Mouse (Mus musculus): Measurements from ENCODE around the gene Il7r. TPM values are rescaled to one million over a fixed set of nuclear protein-coding genes. Genes with fewer than 3 reads are reported as not detected.

Gene Il7r
- total RNA-seq, 1 experiment, result not detected

DNA sequence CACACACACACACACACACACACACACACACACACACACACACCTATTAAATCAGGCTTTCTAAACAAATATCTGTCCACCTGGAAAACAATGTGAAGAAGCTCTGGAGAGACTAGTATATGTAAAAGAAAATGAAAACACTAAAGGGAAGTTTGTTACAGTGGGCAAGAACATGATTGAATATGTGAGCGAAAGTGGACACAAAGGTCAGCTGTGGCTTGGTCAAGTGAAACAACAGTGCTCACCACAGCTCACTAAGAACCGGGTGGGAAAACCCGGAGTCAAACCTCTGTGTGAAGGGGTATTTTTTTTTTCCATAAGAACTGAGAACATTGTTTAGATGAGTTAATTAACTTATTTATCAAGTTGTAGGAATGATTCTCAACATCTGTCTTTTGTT, 6.9 kb downstream of the Il7r start:
- no peak overlapping the region for H3K9ac ChIP-seq (ENCODE audit: insufficient read depth, low read depth, low read length, poor library complexity, severe bottlenecking)
- H3K36me3 ChIP-seq (ENCODE audit: control insufficient read depth, insufficient read depth, low read length, poor library complexity, severe bottlenecking), result no peaks in the 10 kb centered on the region
- no peak for DNase-seq (ENCODE audit: low read depth, low spot score)
- no peak overlapping the region for H3K27ac ChIP-seq (ENCODE audit: insufficient read depth, low read depth, low read length, poor library complexity, severe bottlenecking)
- no peaks in the 10 kb centered on the region for H3K4me1 ChIP-seq (ENCODE audit: control insufficient read depth in 2 of 2, insufficient read depth in 2 of 2, low read length in 2 of 2, poor library complexity in 1 of 2)
- TF ChIP-seq ZC3H11A (IDR thresholded peaks at IDR 0.05; ENCODE audit: borderline replicate concordance, low read depth, low read length) (no peak), MAFK (IDR thresholded peaks at IDR 0.05; ENCODE audit: insufficient read depth, low read depth, low read length) (no peak), ZNF384 (IDR thresholded peaks at IDR 0.05; ENCODE audit: low read depth, low read length) (no peak), HCFC1 (IDR thresholded peaks at IDR 0.05; ENCODE audit: borderline replicate concordance, insufficient read depth, low read length) (no peak), CHD2 (IDR thresholded peaks at IDR 0.05; ENCODE audit: low read depth, low read length) (no peak)
- no peaks in the 10 kb centered on the region for H3K9me3 ChIP-seq (ENCODE audit: control insufficient read depth, insufficient read depth, low read depth, low read length)
- no peak overlapping the region for H3K4me3 ChIP-seq (ENCODE audit: insufficient read depth in 1 of 2, low read depth in 1 of 2, low read length in 2 of 2, poor library complexity in 1 of 2, severe bottlenecking in 1 of 2)
- in situ Hi-C loops (cut with MboI; ENCODE audit: low sequenced_read_pairs in 2 of 2, unreplicated experiment in 2 of 2), result no loop called here

DNA sequence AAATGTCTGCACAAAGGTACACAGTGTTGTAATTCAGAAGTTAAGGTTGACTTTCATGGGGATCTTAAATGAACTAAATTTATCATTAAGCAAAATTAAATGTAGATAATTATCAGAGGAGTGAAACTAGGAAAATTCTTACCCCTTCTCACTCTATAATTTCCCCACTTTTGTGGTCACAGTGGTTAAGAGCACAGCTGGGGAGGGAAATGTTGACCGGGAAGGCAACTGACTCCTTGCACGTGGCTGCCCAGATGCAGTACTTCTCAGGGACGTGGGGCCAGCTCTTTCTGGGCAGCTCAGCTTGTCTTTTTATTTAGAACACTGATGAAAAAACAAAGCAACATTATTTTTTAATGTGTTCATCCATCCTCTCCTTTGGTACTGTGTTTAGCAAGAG, 37.9 kb downstream of the Il7r start:
- Histone ChIP-seq H3K4me3 (ENCODE audit: insufficient read depth in 1 of 2, low read depth in 1 of 2, low read length in 2 of 2, poor library complexity in 1 of 2, severe bottlenecking in 1 of 2) (no peak overlapping the region), H3K27ac (ENCODE audit: insufficient read depth, low read depth, low read length, poor library complexity, severe bottlenecking) (no peak overlapping the region), H3K9ac (ENCODE audit: insufficient read depth, low read depth, low read length, poor library complexity, severe bottlenecking) (no peak overlapping the region), H3K4me1 (ENCODE audit: control insufficient read depth in 2 of 2, insufficient read depth in 2 of 2, low read length in 2 of 2, poor library complexity in 1 of 2) (no peaks in the 10 kb centered on the region), H3K36me3 (ENCODE audit: control insufficient read depth, insufficient read depth, low read length, poor library complexity, severe bottlenecking) (no peaks in the 10 kb centered on the region), H3K9me3 (ENCODE audit: control insufficient read depth, insufficient read depth, low read depth, low read length) (no peaks in the 10 kb centered on the region)
- TF ChIP-seq MAFK (IDR thresholded peaks at IDR 0.05; ENCODE audit: insufficient read depth, low read depth, low read length) (no peak), HCFC1 (IDR thresholded peaks at IDR 0.05; ENCODE audit: borderline replicate concordance, insufficient read depth, low read length) (no peak), ZNF384 (IDR thresholded peaks at IDR 0.05; ENCODE audit: low read depth, low read length) (no peak), CHD2 (IDR thresholded peaks at IDR 0.05; ENCODE audit: low read depth, low read length) (no peak), ZC3H11A (IDR thresholded peaks at IDR 0.05; ENCODE audit: borderline replicate concordance, low read depth, low read length) (no peak)
- in situ Hi-C loops (cut with MboI; ENCODE audit: low sequenced_read_pairs in 2 of 2, unreplicated experiment in 2 of 2), result no loop called here
- DNase-seq (ENCODE audit: low read depth, low spot score), result no peak

DNA sequence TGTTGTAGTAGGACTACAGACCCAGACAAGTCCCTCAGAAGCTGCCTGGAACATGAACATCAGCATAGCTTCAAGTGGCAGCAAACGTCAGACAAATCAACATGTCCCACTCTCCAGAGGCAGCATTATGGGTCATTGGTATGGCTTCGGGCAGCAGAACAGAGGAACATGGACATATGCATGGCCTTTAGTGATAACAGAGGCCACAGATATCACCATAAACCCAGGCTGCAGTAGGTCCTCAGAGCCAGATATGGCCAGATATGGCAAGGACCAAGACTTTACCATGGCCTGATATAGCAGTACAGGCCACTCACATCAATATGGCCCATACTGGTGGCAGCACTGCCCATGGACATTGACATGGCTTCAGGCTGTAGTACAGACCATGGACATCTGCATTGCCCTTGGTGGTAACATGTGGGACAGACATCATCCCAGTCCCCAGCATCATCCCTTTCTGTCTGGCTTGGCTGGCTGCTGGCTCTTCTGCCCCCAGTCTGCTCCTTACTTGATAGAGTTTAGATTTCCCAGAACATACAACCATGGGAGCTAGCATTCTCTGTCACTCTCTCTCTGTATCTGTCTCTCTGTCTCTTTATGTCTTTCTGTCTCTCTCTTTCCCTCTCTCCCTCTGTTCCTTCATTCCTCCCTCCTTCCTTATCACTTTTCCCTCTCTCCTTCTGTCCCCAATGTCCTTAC, 40.4 kb downstream of the Il7r start:
- DNase-seq (ENCODE audit: low read depth, low spot score), result no peak
- Histone ChIP-seq H3K4me1 (ENCODE audit: control insufficient read depth in 2 of 2, insufficient read depth in 2 of 2, low read length in 2 of 2, poor library complexity in 1 of 2) (no peaks in the 10 kb centered on the region), H3K9ac (ENCODE audit: insufficient read depth, low read depth, low read length, poor library complexity, severe bottlenecking) (no peak overlapping the region), H3K36me3 (ENCODE audit: control insufficient read depth, insufficient read depth, low read length, poor library complexity, severe bottlenecking) (no peaks in the 10 kb centered on the region), H3K9me3 (ENCODE audit: control insufficient read depth, insufficient read depth, low read depth, low read length) (no peaks in the 10 kb centered on the region), H3K27ac (ENCODE audit: insufficient read depth, low read depth, low read length, poor library complexity, severe bottlenecking) (no peak overlapping the region), H3K4me3 (ENCODE audit: insufficient read depth in 1 of 2, low read depth in 1 of 2, low read length in 2 of 2, poor library complexity in 1 of 2, severe bottlenecking in 1 of 2) (no peak overlapping the region)
- in situ Hi-C loops (cut with MboI; ENCODE audit: low sequenced_read_pairs in 2 of 2, unreplicated experiment in 2 of 2), result no loop called here
- TF ChIP-seq MAFK (IDR thresholded peaks at IDR 0.05; ENCODE audit: insufficient read depth, low read depth, low read length) (no peak), ZC3H11A (IDR thresholded peaks at IDR 0.05; ENCODE audit: borderline replicate concordance, low read depth, low read length) (no peak), HCFC1 (IDR thresholded peaks at IDR 0.05; ENCODE audit: borderline replicate concordance, insufficient read depth, low read length) (no peak), CHD2 (IDR thresholded peaks at IDR 0.05; ENCODE audit: low read depth, low read length) (no peak), ZNF384 (IDR thresholded peaks at IDR 0.05; ENCODE audit: low read depth, low read length) (no peak)

DNA sequence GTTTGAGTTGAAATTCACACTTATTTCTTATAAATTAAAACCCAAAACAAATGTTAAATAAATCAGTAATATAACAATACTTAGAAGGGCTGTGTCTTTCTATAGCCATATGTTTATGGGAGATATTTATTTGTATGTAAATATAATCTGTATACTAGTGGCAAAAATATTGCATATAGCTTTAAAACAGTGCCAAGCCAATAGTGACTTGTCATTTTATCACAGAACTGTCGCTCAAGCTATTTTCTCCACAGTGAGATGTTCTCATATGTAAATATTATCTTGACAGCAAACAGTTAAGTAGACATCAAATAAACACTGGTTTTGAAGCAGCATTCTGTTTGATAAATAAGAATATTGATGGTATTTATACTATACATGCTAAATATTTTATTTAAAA, 56.8 kb downstream of the Il7r start:
- in situ Hi-C loops (cut with MboI; ENCODE audit: low sequenced_read_pairs in 2 of 2, unreplicated experiment in 2 of 2), result loop anchor here in 1 of 2 experiments (25.0 kb wide), 1 partner anchor 839 kb away; no protein-coding TSS in a partner anchor
- DNase-seq (ENCODE audit: low read depth, low spot score), result no peak
- Histone ChIP-seq H3K4me1 (ENCODE audit: control insufficient read depth in 2 of 2, insufficient read depth in 2 of 2, low read length in 2 of 2, poor library complexity in 1 of 2) (no peaks in the 10 kb centered on the region), H3K4me3 (ENCODE audit: insufficient read depth in 1 of 2, low read depth in 1 of 2, low read length in 2 of 2, poor library complexity in 1 of 2, severe bottlenecking in 1 of 2) (no peak overlapping the region), H3K27ac (ENCODE audit: insufficient read depth, low read depth, low read length, poor library complexity, severe bottlenecking) (no peak overlapping the region), H3K9me3 (ENCODE audit: control insufficient read depth, insufficient read depth, low read depth, low read length) (no peaks in the 10 kb centered on the region), H3K9ac (ENCODE audit: insufficient read depth, low read depth, low read length, poor library complexity, severe bottlenecking) (no peak overlapping the region), H3K36me3 (ENCODE audit: control insufficient read depth, insufficient read depth, low read length, poor library complexity, severe bottlenecking) (no peaks in the 10 kb centered on the region)
- TF ChIP-seq MAFK (IDR thresholded peaks at IDR 0.05; ENCODE audit: insufficient read depth, low read depth, low read length) (no peak), ZC3H11A (IDR thresholded peaks at IDR 0.05; ENCODE audit: borderline replicate concordance, low read depth, low read length) (no peak), ZNF384 (IDR thresholded peaks at IDR 0.05; ENCODE audit: low read depth, low read length) (no peak), HCFC1 (IDR thresholded peaks at IDR 0.05; ENCODE audit: borderline replicate concordance, insufficient read depth, low read length) (no peak), CHD2 (IDR thresholded peaks at IDR 0.05; ENCODE audit: low read depth, low read length) (no peak)

Data from ES-E14 (cell line).